Mouse (Mus musculus) small intestine, adult 2 months (tissue): ENCODE results near the gene Umodl1.

Experiments
- CTCF ChIP-seq: fragments of 200-500 bp; IDR thresholded peaks from 2 replicates; pipeline ENCODE4 v1.5.1; 2012; ENCODE audit warnings: low read depth, mild to moderate bottlenecking, control low read depth, inconsistent platforms, low read length, moderate library complexity, mixed read lengths; ENCODE audit not compliant: insufficient replicate concordance, insufficient read length; ENCODE audit errors: extremely low read depth
- POLR2A ChIP-seq: fragments of 200-500 bp; IDR thresholded peaks from 2 replicates; pipeline ENCODE4 v1.6.1; 2012; ENCODE audit warnings: low read depth, mild to moderate bottlenecking, control low read depth, inconsistent platforms, low read length, moderate library complexity

GRCm38 (mm10) chr17:31011551-31012394 is 57.3 kb downstream of the Umodl1 start:
- TF ChIP-seq POLR2A (no peak), CTCF (peak; percentile 93; the same call in 1 of the 2 replicates)
